Mouse (Mus musculus) liver, embryonic 12.5 days (tissue): Measurements from ENCODE around the gene Prox1. TPM values are rescaled to one million over a fixed set of nuclear protein-coding genes. Genes with fewer than 3 reads are reported as not detected.

ENCODE experiments used
- ATAC-seq: fragments of 200-750 bp; cut with Nextera tagmentation; 2 replicates; pipeline ENCODE4 v1.8.0; 2017; ENCODE audit warnings: moderate number of reproducible peaks, mild to moderate bottlenecking, moderate library complexity
- H3K27ac ChIP-seq: fragments of 300-500 bp; sonication (generic); 2 replicates; pipeline ENCODE4 v1.5.1; 2016; ENCODE audit warnings: mild to moderate bottlenecking
- H3K27me3 ChIP-seq: fragments of 300-500 bp; sonication (generic); replicated peaks from 2 replicates; pipeline ENCODE4 v1.6.1; 2016; ENCODE audit warnings: mild to moderate bottlenecking, moderate library complexity
- H3K36me3 ChIP-seq: fragments of 300-500 bp; sonication (generic); 2 replicates; pipeline ENCODE4 v1.6.1; 2016; ENCODE audit warnings: mild to moderate bottlenecking, moderate library complexity
- H3K4me1 ChIP-seq: fragments of 300-500 bp; sonication (generic); 2 replicates; pipeline ENCODE4 v1.6.1; 2016
- H3K4me2 ChIP-seq: fragments of 300-500 bp; sonication (generic); 2 replicates; pipeline ENCODE4 v1.6.1; 2016; ENCODE audit warnings: mild to moderate bottlenecking, moderate library complexity
- H3K4me3 ChIP-seq: fragments of 300-500 bp; sonication (generic); 2 replicates; pipeline ENCODE4 v1.5.1; 2016; ENCODE audit warnings: mild to moderate bottlenecking, moderate library complexity
- H3K9ac ChIP-seq: fragments of 300-500 bp; sonication (generic); 2 replicates; pipeline ENCODE4 v1.6.1; 2016; ENCODE audit warnings: mild to moderate bottlenecking, moderate library complexity
- H3K9me3 ChIP-seq: fragments of 300-500 bp; sonication (generic); replicated peaks from 2 replicates; pipeline ENCODE4 v1.6.1; 2016; ENCODE audit warnings: mild to moderate bottlenecking, moderate library complexity
- WGBS: fragments of 180-500 bp; shearing (Covaris S2); methylation state at CpG from one replicate; pipeline ENCODE4 v1.1.7; 2016; ENCODE audit not compliant: insufficient replicate concordance; 5-methylcytosine and 5-hydroxymethylcytosine counted together
- polyA plus RNA-seq: library from polyadenylated mRNA; unstranded; fragments of >200 nt; fragmentation: Nextera tagmentation; extraction: Ambion mirVana; gene quantifications from 2 replicates; pipeline ENCODE4 v1.2.1, GENCODE M21; 2016

The Prox1 gene
- 7.6 TPM in 2 replicates for polyA plus RNA-seq

DNA sequence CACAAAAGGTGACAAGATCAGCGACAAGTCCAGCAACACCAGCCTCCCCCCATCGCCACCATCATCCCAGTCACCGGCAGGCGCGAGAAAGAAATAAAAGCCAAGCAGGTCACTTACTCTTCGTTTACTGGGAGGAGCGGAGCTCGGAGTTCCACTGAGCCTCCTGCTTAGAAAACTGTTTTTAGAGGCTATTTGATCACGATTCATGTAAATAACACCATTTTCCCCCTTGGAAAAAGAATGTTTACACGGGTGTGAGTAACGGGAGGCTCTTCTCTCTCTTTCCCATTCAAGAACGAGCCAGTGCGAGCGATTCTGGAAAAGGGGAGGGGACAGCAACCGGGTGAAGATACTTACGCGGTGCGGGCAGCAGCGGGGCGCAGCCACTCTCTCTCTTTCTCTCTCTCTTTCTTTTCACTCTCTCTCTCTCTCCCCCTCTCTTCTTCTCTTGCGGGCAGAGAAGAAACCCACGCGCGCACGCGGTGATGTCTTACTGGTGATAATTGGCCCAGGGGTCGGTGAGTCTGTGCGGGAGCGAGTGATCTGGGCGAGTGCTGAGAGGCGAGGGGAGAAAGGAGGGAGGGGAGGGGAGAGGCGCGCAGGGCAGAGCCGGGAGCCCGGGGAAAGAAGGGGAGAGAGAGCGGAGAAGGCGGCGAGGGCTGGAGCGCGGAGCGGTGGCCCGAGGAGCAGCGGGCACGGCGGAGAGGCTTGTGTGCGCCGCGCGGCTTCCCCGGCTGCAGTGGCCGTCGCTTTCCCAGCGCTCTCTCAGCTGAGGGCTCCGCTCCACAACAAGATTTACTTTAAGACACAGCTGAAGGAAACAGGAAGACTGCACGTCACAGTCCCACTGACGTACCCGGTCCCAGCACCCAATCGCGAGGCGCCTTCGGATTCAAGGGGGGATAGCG, at the start of gene Prox1:
Gene Prox1, minus strand, starts transcription at position 804 of the 908 bp plus-strand sequence.
- H3K27me3 ChIP-seq = peaks cover 81% of the 10 kb centered on the region
- no peaks in the 10 kb centered on the region for H3K36me3 ChIP-seq
- H3K4me3 ChIP-seq = peak within 1 kb of the TSS; percentile 62
- peak within 1 kb of the TSS; percentile 63 for H3K9ac ChIP-seq
- peak within 1 kb of the TSS; percentile 73 for H3K4me2 ChIP-seq
- H3K9me3 ChIP-seq = no peaks in the 10 kb centered on the region
- WGBS = under 1% methylated on average over 62 of the region's 62 CpGs
- peak; percentile 38 for ATAC-seq
- peaks cover 49% of the 10 kb centered on the region for H3K4me1 ChIP-seq
- peak within 1 kb of the TSS; percentile 67 for H3K27ac ChIP-seq

DNA sequence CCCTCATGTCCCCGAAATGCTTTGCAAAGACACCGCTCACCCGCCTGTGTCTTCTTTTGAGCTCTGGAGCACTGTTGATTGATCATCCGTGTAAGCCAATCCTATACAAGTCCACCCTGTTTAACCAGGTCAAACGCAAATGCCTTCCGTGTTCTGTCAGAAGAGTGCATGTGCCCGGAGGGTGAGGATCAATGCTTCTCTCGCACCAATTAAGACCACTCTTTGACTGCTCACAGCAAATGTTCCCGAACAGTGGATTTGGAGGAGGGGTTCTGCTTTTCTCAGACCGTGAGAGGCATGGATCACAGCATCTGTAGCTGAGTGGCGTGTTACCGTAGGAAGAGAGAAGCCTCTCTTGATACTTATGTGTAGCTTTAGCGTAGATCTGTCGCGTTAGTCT, 46.1 kb upstream of the Prox1 start:
- H3K36me3 ChIP-seq = no peaks in the 10 kb centered on the region
- WGBS = 75% methylated on average over 15 of the region's 15 CpGs
- H3K4me2 ChIP-seq = no peak overlapping the region
- H3K27me3 ChIP-seq = no peaks in the 10 kb centered on the region
- H3K4me1 ChIP-seq = no peaks in the 10 kb centered on the region
- ATAC-seq = no peak
- no peaks in the 10 kb centered on the region for H3K9me3 ChIP-seq
- H3K9ac ChIP-seq = no peak overlapping the region
- H3K4me3 ChIP-seq = no peak overlapping the region
- no peak overlapping the region for H3K27ac ChIP-seq

- WGBS = 47% methylated on average over 7 of the region's 7 CpGs
- Histone ChIP-seq H3K4me2 (no peak overlapping the region), H3K9ac (no peak overlapping the region), H3K9me3 (no peaks in the 10 kb centered on the region), H3K27me3 (no peaks in the 10 kb centered on the region), H3K4me3 (no peak overlapping the region), H3K27ac (no peak overlapping the region), H3K36me3 (no peaks in the 10 kb centered on the region), H3K4me1 (no peaks in the 10 kb centered on the region)
- ATAC-seq = no peak
Observed at GRCm38 (mm10) chr1:190214626-190215025, 44.1 kb upstream of the Prox1 start.

DNA sequence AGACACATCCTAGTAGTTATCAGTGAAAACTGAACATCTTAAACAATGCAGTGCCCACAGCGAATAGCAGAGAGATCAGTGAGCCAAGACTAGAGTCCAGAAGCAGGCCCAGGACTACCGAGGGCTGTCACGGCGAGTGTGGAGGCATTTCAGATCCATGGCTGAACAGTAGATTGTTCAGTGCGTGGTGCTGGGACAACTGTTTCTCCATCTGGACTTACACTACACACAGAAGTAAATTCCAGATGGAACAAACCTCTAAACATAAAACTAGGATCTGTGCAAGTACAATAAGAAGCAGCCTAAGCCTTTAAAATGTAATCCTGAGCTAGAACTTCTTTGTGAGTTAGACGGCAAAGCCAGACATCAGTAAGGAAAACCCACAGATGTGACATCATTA, 42.7 kb upstream of the Prox1 start:
- Histone ChIP-seq H3K36me3 (no peaks in the 10 kb centered on the region), H3K9me3 (no peaks in the 10 kb centered on the region), H3K27ac (no peak overlapping the region), H3K4me1 (no peaks in the 10 kb centered on the region), H3K9ac (no peak overlapping the region), H3K27me3 (no peaks in the 10 kb centered on the region), H3K4me2 (no peak overlapping the region), H3K4me3 (no peak overlapping the region)
- no peak for ATAC-seq
- WGBS = 76% methylated on average over 6 of the region's 6 CpGs

- no peak overlapping the region for H3K4me2 ChIP-seq
- WGBS = 73% methylated on average over 8 of the region's 8 CpGs
- no peaks in the 10 kb centered on the region for H3K9me3 ChIP-seq
- H3K4me3 ChIP-seq = no peak overlapping the region
- H3K27ac ChIP-seq = no peak overlapping the region
- H3K36me3 ChIP-seq = no peaks in the 10 kb centered on the region
- no peak overlapping the region for H3K9ac ChIP-seq
- H3K4me1 ChIP-seq = no peaks in the 10 kb centered on the region
- no peaks in the 10 kb centered on the region for H3K27me3 ChIP-seq
- no peak for ATAC-seq
Observed at GRCm38 (mm10) chr1:190207246-190207645, 36.7 kb upstream of the Prox1 start.

DNA sequence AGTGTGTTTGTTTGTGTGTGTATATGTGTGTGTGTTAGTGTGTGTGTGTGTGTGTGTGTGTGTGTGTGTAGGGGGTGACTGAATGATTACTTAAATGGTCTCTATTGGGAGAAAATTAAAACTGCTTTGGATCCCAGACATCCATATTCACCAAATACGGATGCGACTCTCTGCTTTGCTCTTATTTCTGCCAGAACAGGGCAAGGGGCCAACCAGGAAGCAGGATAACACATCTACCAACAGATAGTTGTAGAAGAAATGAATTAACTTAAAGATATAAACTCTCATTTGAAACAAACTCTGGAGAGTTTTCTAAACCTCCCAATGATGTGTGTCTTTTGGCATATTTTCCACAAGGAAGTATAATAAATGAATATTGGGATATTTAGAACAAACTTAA, 35.2 kb upstream of the Prox1 start:
- H3K27me3 ChIP-seq = no peaks in the 10 kb centered on the region
- no peak overlapping the region for H3K4me3 ChIP-seq
- no peak overlapping the region for H3K4me2 ChIP-seq
- H3K27ac ChIP-seq = 0 out of 2 replicates have a peak overlapping the region, but pooled peaks have one; percentile 14
- WGBS = 82% methylated on average over 2 of the region's 2 CpGs
- H3K4me1 ChIP-seq = 0 out of 2 replicates have a peak, but pooled peaks cover 5% of the 10 kb centered on the region
- no peaks in the 10 kb centered on the region for H3K9me3 ChIP-seq
- H3K9ac ChIP-seq = no peak overlapping the region
- H3K36me3 ChIP-seq = no peaks in the 10 kb centered on the region
- no peak for ATAC-seq

GRCm38 (mm10) chr1:190204378-190205070, 34.0 kb upstream of the Prox1 start:
- Histone ChIP-seq H3K4me3 (no peak overlapping the region), H3K9me3 (no peaks in the 10 kb centered on the region), H3K4me1 (0 out of 2 replicates have a peak, but pooled peaks cover 5% of the 10 kb centered on the region), H3K4me2 (no peak overlapping the region), H3K27me3 (no peaks in the 10 kb centered on the region), H3K36me3 (no peaks in the 10 kb centered on the region), H3K9ac (no peak overlapping the region), H3K27ac (no peak overlapping the region)
- peak; percentile 77 for ATAC-seq
- WGBS = 56% methylated on average over 10 of the region's 10 CpGs

GRCm38 (mm10) chr1:190201696-190202095, 31.2 kb upstream of the Prox1 start:
- 51% methylated on average over 6 of the region's 6 CpGs for WGBS
- Histone ChIP-seq H3K27ac (no peak overlapping the region), H3K36me3 (no peaks in the 10 kb centered on the region), H3K4me3 (no peak overlapping the region), H3K9ac (no peak overlapping the region), H3K4me1 (0 out of 2 replicates have a peak, but pooled peaks cover 5% of the 10 kb centered on the region), H3K9me3 (no peaks in the 10 kb centered on the region), H3K4me2 (no peak overlapping the region), H3K27me3 (no peaks in the 10 kb centered on the region)
- no peak for ATAC-seq

DNA sequence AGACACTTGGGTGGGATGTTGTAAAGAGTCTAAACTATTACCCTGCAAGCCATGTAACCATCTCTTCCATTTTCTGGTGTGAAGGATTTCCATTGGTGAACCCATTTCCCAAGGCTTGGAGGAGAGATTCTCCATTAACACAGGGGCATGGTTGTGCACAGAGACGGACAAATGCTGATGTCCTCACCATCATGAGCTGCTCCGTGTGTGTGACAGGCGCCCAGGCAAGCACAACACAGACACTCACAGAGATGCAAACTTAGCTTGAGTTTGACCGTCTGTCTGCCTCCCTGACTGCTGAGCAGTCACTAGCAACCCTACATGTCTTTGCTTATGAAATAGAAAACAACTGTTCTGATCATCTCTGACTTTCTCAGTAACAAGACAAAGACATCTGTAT, 30.5 kb upstream of the Prox1 start:
- H3K27ac ChIP-seq = no peak overlapping the region
- no peak overlapping the region for H3K4me2 ChIP-seq
- H3K9ac ChIP-seq = no peak overlapping the region
- H3K27me3 ChIP-seq = no peaks in the 10 kb centered on the region
- ATAC-seq = no peak
- 66% methylated on average over 4 of the region's 4 CpGs for WGBS
- H3K4me1 ChIP-seq = 0 out of 2 replicates have a peak, but pooled peaks cover 5% of the 10 kb centered on the region
- no peaks in the 10 kb centered on the region for H3K36me3 ChIP-seq
- no peak overlapping the region for H3K4me3 ChIP-seq
- no peaks in the 10 kb centered on the region for H3K9me3 ChIP-seq

GRCm38 (mm10) chr1:190198247-190198646, 27.7 kb upstream of the Prox1 start:
- Histone ChIP-seq H3K27me3 (no peaks in the 10 kb centered on the region), H3K4me1 (0 out of 2 replicates have a peak, but pooled peaks cover 5% of the 10 kb centered on the region), H3K4me2 (no peak overlapping the region), H3K36me3 (no peaks in the 10 kb centered on the region), H3K27ac (no peak overlapping the region), H3K9ac (no peak overlapping the region), H3K4me3 (no peak overlapping the region), H3K9me3 (no peaks in the 10 kb centered on the region)
- 50% methylated on average over 2 of the region's 2 CpGs for WGBS
- ATAC-seq = no peak

- no peaks in the 10 kb centered on the region for H3K27me3 ChIP-seq
- H3K27ac ChIP-seq = no peak overlapping the region
- H3K4me1 ChIP-seq = no peaks in the 10 kb centered on the region
- H3K9me3 ChIP-seq = no peaks in the 10 kb centered on the region
- no peak for ATAC-seq
- WGBS = 81% methylated on average over 13 of the region's 13 CpGs
- no peak overlapping the region for H3K4me3 ChIP-seq
- H3K9ac ChIP-seq = no peak overlapping the region
- H3K4me2 ChIP-seq = no peak overlapping the region
- no peaks in the 10 kb centered on the region for H3K36me3 ChIP-seq
Observed at GRCm38 (mm10) chr1:190192011-190192410, 21.5 kb upstream of the Prox1 start.
